Mouse (Mus musculus) midbrain, embryonic 10.5 days (tissue): Measurements from ENCODE around the gene Colgalt1. TPM values are rescaled to one million over a fixed set of nuclear protein-coding genes. Genes with fewer than 3 reads are reported as not detected.

Source experiments
- DNase-seq: peaks from one replicate; pipeline ENCODE4 v3.0.0-alpha.2; 2017; ENCODE audit warnings: low spot score
- H3K27ac ChIP-seq: fragments of 300-500 bp; sonication (generic); replicated peaks from 2 replicates; pipeline ENCODE4 v1.5.1; 2016; ENCODE audit warnings: mild to moderate bottlenecking
- H3K27me3 ChIP-seq: fragments of 300-500 bp; sonication (generic); 2 replicates; pipeline ENCODE4 v1.6.1; 2016; ENCODE audit warnings: low read depth, mild to moderate bottlenecking; ENCODE audit not compliant: poor library complexity, severe bottlenecking
- H3K36me3 ChIP-seq: fragments of 300-500 bp; sonication (generic); 2 replicates; pipeline ENCODE4 v1.6.1; 2016; ENCODE audit warnings: mild to moderate bottlenecking, moderate library complexity
- H3K4me1 ChIP-seq: fragments of 300-500 bp; sonication (generic); 2 replicates; pipeline ENCODE4 v1.6.1; 2016
- H3K4me3 ChIP-seq: fragments of 300-500 bp; sonication (generic); 2 replicates; pipeline ENCODE4 v1.5.1; 2016; ENCODE audit warnings: mild to moderate bottlenecking, moderate library complexity
- H3K9me3 ChIP-seq: fragments of 300-500 bp; sonication (generic); replicated peaks from 2 replicates; pipeline ENCODE4 v1.6.1; 2016; ENCODE audit warnings: mild to moderate bottlenecking
- WGBS: fragments of 180-500 bp; shearing (Covaris S2); methylation state at CpG from one replicate; pipeline ENCODE4 v1.1.7; 2016; 5-methylcytosine and 5-hydroxymethylcytosine counted together
- polyA plus RNA-seq: library from polyadenylated mRNA; unstranded; fragments of >200 nt; fragmentation: Nextera tagmentation; extraction: Ambion mirVana; gene quantifications from 2 replicates; pipeline ENCODE4 v1.2.1, GENCODE M21; 2016

Colgalt1 gene
- polyA plus RNA-seq, 1 experiment from 2014 or later, result 51.2 TPM

GRCm38 (mm10) chr8:71593556-71594323 lies 17.1 kb upstream of the Colgalt1 start:
- 91% methylated on average over 8 of the region's 8 CpGs for WGBS
- Histone ChIP-seq H3K36me3 (peaks cover 18% of the 10 kb centered on the region), H3K27me3 (peaks cover 12% of the 10 kb centered on the region), H3K9me3 (no peaks in the 10 kb centered on the region), H3K27ac (no peak overlapping the region), H3K4me1 (peaks cover 45% of the 10 kb centered on the region), H3K4me3 (peak overlapping the region; percentile 83; the same call in 1 of the 2 replicates)
- no peak for DNase-seq

DNA sequence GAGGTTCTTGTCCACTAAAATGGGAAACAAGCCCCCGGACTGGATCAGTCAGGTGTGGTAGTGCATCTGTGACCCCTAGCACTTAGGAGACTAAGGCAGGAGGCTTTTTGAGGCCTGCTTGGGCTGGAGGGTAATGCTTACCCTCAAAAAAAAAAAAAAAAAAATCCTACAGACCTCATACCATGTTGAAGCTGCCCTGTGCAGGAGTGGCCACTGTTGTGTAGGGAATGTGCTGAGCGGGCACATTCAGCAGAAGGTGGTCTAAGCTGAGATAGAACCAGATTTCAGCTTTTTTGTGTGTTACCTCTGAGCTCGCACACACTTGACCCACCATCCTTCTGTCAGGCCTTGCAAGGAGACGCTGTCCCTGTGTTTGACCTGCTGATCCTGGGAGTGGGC lies 16.5 kb upstream of the Colgalt1 start:
- Histone ChIP-seq H3K4me1 (peaks cover 45% of the 10 kb centered on the region), H3K4me3 (0 out of 2 replicates have a peak overlapping the region, but pooled peaks have one; percentile 1), H3K36me3 (peaks cover 23% of the 10 kb centered on the region), H3K27ac (no peak overlapping the region), H3K9me3 (no peaks in the 10 kb centered on the region), H3K27me3 (peaks cover 17% of the 10 kb centered on the region)
- DNase-seq, result no peak
- WGBS, result 94% methylated on average over 4 of the region's 4 CpGs

GRCm38 (mm10) chr8:71595862-71596261 lies 14.9 kb upstream of the Colgalt1 start:
- Histone ChIP-seq H3K4me1 (peaks cover 43% of the 10 kb centered on the region), H3K36me3 (peaks cover 33% of the 10 kb centered on the region), H3K27me3 (peaks cover 23% of the 10 kb centered on the region), H3K27ac (0 out of 2 replicates have a peak overlapping the region, but pooled peaks have one; percentile 9), H3K4me3 (peak overlapping the region; percentile 18; the same call in 1 of the 2 replicates), H3K9me3 (no peaks in the 10 kb centered on the region)
- WGBS, result 7% methylated on average over 27 of the region's 27 CpGs
- peak; percentile 87 for DNase-seq

DNA sequence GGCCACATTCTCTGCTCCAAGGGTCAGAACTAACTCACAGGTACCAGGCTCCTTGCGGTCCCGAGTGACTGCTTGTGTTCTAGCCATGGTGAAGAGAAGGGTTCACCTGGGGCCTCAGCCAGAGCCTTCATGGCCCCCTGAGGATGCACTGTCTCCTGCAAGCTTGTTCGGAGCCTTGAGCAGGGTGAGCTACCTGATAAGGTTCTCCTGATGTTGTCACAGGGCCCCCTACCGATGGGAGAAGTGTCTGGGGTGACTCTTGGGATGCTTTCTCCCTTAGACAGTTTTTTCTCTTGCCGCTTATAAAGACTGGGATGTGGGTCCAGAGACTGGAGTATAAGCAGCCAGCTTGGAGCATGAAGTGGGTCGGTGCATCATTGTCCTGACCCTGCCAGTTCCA lies 14.4 kb upstream of the Colgalt1 start:
- Histone ChIP-seq H3K27ac (0 out of 2 replicates have a peak overlapping the region, but pooled peaks have one; percentile 9), H3K27me3 (peaks cover 26% of the 10 kb centered on the region), H3K36me3 (peaks cover 33% of the 10 kb centered on the region), H3K4me3 (0 out of 2 replicates have a peak overlapping the region, but pooled peaks have one; percentile 9), H3K4me1 (peaks cover 38% of the 10 kb centered on the region), H3K9me3 (no peaks in the 10 kb centered on the region)
- WGBS, result 62% methylated on average over 6 of the region's 6 CpGs
- DNase-seq, result no peak

DNA sequence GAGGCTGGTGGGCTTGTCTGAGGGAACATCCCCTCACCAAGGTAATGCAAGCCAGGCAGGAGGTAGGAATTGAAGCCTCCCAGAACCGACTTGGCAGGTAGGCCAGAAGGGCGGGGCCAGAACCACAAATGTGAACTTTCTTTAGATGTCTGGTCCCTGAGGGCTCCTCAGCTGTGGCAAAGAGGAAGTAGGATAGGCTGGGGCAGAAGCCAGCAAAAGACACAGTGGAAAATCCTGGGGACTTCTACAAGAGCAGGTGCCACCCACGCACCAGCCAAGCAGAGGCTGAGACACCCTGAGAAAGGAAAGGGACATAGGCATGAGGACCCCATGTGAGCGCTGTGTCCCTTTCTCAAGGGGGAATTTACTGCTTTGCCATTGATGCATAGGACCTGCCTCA lies 14.0 kb upstream of the Colgalt1 start:
- Histone ChIP-seq H3K4me1 (peaks cover 36% of the 10 kb centered on the region), H3K27me3 (peaks cover 30% of the 10 kb centered on the region), H3K4me3 (no peak overlapping the region), H3K9me3 (no peaks in the 10 kb centered on the region), H3K27ac (no peak overlapping the region), H3K36me3 (peaks cover 33% of the 10 kb centered on the region)
- no peak for DNase-seq
- 87% methylated on average over 4 of the region's 4 CpGs for whole genome bisulfite sequencing

DNA sequence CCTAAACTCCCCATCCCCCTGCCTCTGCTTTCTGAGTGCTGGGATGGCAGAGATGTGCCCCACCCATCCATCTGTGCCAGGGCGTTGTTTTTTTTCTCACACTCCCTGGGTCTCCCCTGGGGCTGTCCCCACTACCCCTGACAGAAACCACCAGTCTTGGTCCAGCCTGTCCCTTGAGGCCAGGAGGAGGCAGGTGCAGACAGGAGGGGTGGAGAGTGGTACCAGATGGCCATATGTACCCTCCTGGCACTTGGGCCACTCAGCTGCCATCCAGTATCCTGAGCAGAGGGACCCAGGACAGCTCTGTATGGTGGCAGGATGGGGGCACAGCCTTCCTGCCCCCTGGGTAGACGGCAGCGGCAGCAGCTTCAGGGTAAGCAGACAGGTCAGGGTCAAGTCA lies 13.3 kb upstream of the Colgalt1 start, which contains the start of gene Fam129c:
Gene Fam129c, plus strand, starts transcription at position 198 of the 400 bp plus-strand sequence.
- H3K27me3 ChIP-seq, result peaks cover 37% of the 10 kb centered on the region
- peaks cover 33% of the 10 kb centered on the region for H3K36me3 ChIP-seq
- H3K4me1 ChIP-seq, result peaks cover 40% of the 10 kb centered on the region
- no peak for DNase-seq
- 92% methylated on average over 3 of the region's 3 CpGs for WGBS
- no peak within 1 kb of the TSS for H3K27ac ChIP-seq
- no peak within 1 kb of the TSS for H3K4me3 ChIP-seq
- no peaks in the 10 kb centered on the region for H3K9me3 ChIP-seq

DNA sequence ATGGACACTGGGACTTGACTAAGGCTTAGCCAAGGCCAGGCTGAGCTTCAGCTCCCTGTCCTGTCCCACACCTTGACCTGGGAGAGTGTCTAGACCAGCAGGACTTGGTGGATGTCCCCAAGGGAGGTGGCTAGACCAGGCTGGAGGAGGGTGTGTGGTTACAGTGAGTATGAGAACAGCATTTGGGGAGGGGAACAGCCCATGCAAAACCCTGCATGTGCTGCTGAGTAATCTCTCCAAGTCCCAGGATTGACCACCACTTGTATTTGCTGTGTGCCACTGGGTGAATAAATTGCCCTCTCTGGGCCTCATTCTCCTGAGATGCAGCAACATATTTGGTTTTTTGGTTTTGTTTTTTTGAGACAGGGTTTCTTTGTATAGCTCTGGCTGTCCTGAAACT lies 12.4 kb upstream of the Colgalt1 start:
- no peak overlapping the region for H3K4me3 ChIP-seq
- peaks cover 40% of the 10 kb centered on the region for H3K4me1 ChIP-seq
- no peak for DNase-seq
- H3K27me3 ChIP-seq, result peaks cover 46% of the 10 kb centered on the region
- H3K27ac ChIP-seq, result no peak overlapping the region
- H3K9me3 ChIP-seq, result no peaks in the 10 kb centered on the region
- H3K36me3 ChIP-seq, result peaks cover 32% of the 10 kb centered on the region

DNA sequence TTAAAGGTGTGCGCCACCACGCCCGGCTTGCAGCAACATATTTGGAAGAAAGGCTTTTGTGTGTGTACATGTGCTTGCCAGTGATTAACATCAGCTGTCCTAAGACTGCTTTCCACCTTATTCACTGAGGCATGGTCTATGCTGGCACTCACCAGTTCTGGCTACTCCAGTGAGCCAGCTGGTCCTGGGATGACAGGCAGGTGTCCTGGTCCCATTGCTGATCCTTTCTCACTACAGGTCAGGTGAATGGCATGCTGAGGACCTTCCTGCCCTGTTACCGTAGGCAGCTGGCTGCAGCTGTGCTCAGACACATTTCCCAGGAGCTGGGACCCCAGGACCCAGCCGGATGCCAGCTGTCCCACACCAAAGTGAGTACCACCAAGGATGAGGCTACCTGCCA lies 12.0 kb upstream of the Colgalt1 start:
- Histone ChIP-seq H3K27ac (no peak overlapping the region), H3K4me3 (no peak overlapping the region), H3K36me3 (peaks cover 27% of the 10 kb centered on the region), H3K4me1 (peaks cover 38% of the 10 kb centered on the region), H3K9me3 (no peaks in the 10 kb centered on the region), H3K27me3 (peaks cover 51% of the 10 kb centered on the region)
- no peak for DNase-seq
- 92% methylated on average over 5 of the region's 5 CpGs for WGBS

DNA sequence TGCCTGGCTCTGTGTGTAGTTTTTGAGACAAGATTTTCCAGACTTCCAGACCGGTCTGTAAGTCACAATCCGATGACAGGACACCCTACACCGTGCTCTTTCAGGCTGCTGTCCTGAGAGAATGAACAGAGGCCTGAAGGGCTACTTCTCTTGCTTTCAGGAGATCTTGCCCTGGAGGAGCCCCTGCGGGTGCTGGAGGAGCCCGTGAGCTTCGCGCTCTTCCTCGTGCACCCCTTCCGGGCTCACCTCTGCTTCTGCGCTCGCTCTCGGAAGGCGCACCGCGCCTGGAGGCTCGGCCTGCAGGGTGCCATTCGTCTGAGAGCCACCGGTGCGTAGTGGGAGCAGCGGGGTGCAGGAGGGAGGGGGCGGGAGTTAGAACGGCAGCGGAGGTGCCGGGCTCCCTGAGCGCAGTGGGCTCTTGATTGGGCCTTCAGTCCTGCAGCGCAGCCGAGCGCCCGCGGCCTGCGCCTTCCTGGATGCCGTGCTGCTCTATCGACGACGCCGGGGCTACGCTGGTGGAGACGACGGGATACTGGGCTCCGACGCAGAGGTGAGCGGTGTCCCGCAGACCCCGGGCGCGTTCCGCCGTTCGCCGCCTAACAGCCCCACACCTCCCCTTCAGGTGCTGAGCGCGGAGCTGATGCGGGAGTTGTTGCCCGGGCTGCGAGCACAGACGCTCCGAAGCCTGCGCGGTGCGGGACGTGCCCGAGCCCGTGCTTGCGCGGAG lies 8.7 kb upstream of the Colgalt1 start:
- no peak overlapping the region for H3K27ac ChIP-seq
- WGBS, result 2% methylated on average over 65 of the region's 65 CpGs

DNA sequence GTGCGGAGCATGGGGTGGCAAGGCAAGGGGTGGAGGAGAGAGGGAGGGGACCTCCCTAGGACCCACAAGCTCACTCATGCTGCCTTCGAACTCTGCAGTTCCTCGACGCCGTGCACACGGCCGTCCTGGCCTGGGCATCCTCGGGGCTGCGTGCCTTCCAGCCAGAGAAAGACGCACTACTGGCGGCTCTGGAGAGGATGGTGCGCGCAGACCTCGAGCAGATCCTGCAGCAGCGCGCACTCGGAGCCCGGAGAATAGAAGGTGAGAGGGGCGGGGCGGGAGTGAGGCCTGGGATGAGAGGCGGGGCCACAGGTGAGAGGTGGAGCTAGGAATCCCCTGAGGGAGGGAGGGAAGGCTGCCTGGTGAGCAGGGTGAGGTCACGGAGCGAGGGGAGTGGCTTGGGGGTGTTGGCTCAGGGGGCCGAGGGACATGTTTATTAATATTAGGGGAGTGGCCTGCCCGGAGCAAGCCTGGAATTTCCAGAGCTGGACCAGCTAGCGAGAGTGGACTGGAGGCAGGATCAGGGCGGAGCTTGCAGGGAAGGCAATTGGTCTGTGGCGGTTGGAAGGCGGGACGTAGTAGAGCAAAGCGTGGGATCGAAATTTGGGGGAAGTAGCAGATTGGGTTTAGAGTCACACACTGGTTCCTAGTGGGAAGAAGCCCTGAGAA lies 8.0 kb upstream of the Colgalt1 start:
- Histone ChIP-seq H3K9me3 (no peaks in the 10 kb centered on the region), H3K27me3 (peaks cover 71% of the 10 kb centered on the region), H3K4me1 (peaks cover 18% of the 10 kb centered on the region), H3K27ac (no peak overlapping the region), H3K36me3 (peaks cover 15% of the 10 kb centered on the region), H3K4me3 (peak overlapping the region; percentile 48)
- 1% methylated on average over 32 of the region's 32 CpGs for WGBS
- peak; percentile 53 for DNase-seq

More for the DNA sequence above, 8.7 kb upstream of the Colgalt1 start:
- Histone ChIP-seq H3K9me3 (no peaks in the 10 kb centered on the region), H3K4me1 (peaks cover 18% of the 10 kb centered on the region), H3K4me3 (peak overlapping the region; percentile 48), H3K36me3 (peaks cover 15% of the 10 kb centered on the region), H3K27me3 (peaks cover 71% of the 10 kb centered on the region)
- peak; percentile 36 for DNase-seq

- WGBS, result 56% methylated on average over 7 of the region's 7 CpGs
- Histone ChIP-seq H3K36me3 (peaks cover 12% of the 10 kb centered on the region), H3K4me1 (peaks cover 18% of the 10 kb centered on the region), H3K27me3 (peaks cover 68% of the 10 kb centered on the region), H3K9me3 (no peaks in the 10 kb centered on the region), H3K27ac (no peak overlapping the region), H3K4me3 (no peak overlapping the region)
- DNase-seq, result no peak
Observed at GRCm38 (mm10) chr8:71604021-71604420, 6.8 kb upstream of the Colgalt1 start.

DNA sequence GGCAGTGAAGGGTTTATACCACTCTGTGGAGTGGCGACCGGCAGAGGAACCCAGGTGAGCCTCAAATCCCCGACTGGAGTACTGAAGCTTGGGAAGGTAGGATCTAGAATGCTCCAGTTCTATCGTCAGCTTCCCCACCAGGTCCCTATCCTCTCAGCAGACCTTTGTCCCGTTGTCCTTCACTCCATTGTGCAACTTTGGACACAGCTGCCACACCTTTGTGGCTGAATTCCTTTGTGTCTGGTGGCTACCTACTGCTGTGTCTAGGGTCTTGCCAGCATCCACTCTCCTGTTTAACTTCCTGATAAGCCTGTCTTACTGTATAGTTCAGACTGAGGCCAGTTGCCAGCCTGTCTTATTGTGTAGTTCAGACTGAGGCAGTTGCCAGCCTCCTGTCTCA lies 1.3 kb downstream of the Colgalt1 start:
- Histone ChIP-seq H3K36me3 (peaks cover 46% of the 10 kb centered on the region), H3K9me3 (no peaks in the 10 kb centered on the region), H3K27me3 (no peaks in the 10 kb centered on the region), H3K27ac (peak overlapping the region; percentile 91; the same call in 1 of the 2 replicates), H3K4me1 (peaks cover 14% of the 10 kb centered on the region), H3K4me3 (peak overlapping the region; percentile 98)
- WGBS, result 55% methylated on average over 5 of the region's 5 CpGs
- DNase-seq, result no peak
